Comparison of ENCODE assay signal across 8 mouse cellular contexts in genomic region chr9:102719085-102719484, GRCm38 (mm10). TPM values are rescaled to one million over a fixed set of nuclear protein-coding genes. Genes with fewer than 3 reads are reported as not detected.
DNase-seq lines count a peak whose midpoint lies in the region; ATAC-seq lines count a peak whose summit lies in the region.

No protein-coding gene starts in this region.

- H3K4me2 ChIP-seq in hindbrain, embryonic 11.5 days (replicated peaks; ENCODE audit: low read depth, low read length), result peak overlapping the region; percentile 84

- H3K36me3 ChIP-seq in erythroblast, embryonic 14.5 days (ENCODE audit: control insufficient read depth), result peaks cover 2% of the 10 kb centered on the region; the same call in 1 of the 2 replicates
- H3K36me3 ChIP-seq in hindbrain, embryonic 11.5 days (ENCODE audit: control insufficient read depth, insufficient read depth, low read length), result peaks cover 10% of the 10 kb centered on the region

- H3K27ac ChIP-seq in hindbrain, embryonic 11.5 days (ENCODE audit: low read depth, low read length), result peak overlapping the region; percentile 98

- H3K4me3 ChIP-seq in erythroblast, embryonic 14.5 days (replicated peaks), result peak overlapping the region; percentile 60
- peak overlapping the region; percentile 90 for H3K4me3 ChIP-seq in hindbrain, embryonic 11.5 days (ENCODE audit: low read depth, low read length)

- H3K4me1 ChIP-seq in erythroblast, embryonic 14.5 days (ENCODE audit: control insufficient read depth), result peaks cover 5% of the 10 kb centered on the region; the same call in 1 of the 2 replicates
- peaks cover 29% of the 10 kb centered on the region for H3K4me1 ChIP-seq in hindbrain, embryonic 11.5 days (replicated peaks; ENCODE audit: control insufficient read depth, insufficient read depth, low read length)

- no peak for ATAC-seq in erythroblast, adult 5-6 weeks (replicated peaks; ENCODE audit: low FRiP score, poor library complexity, severe bottlenecking)
- ATAC-seq in hindbrain, embryonic 11.5 days (ENCODE audit: low FRiP score), result no peak

- peaks cover 2% of the 10 kb centered on the region; the same call in 1 of the 2 replicates for H3K9me3 ChIP-seq in erythroblast, embryonic 14.5 days (ENCODE audit: control insufficient read depth, low read length)
- no peaks in the 10 kb centered on the region for H3K9me3 ChIP-seq in hindbrain, embryonic 11.5 days (ENCODE audit: control insufficient read depth, low read length)

- peaks cover 65% of the 10 kb centered on the region for H3K27me3 ChIP-seq in erythroblast, embryonic 14.5 days (ENCODE audit: control insufficient read depth)
- H3K27me3 ChIP-seq in hindbrain, embryonic 11.5 days (ENCODE audit: control insufficient read depth, insufficient read depth, low read length), result no peaks in the 10 kb centered on the region

- H3K9ac ChIP-seq in hindbrain, embryonic 11.5 days (ENCODE audit: low read depth, low read length), result peak overlapping the region; percentile 98

- WGBS in hindbrain, embryonic 11.5 days, result 4% methylated on average over 4 of the region's 4 CpGs

- peak; percentile 32 for DNase-seq in NIH3T3 (ENCODE audit: low read depth)
- DNase-seq in hindbrain, embryonic 11.5 days (ENCODE audit: low spot score), result no peak
- DNase-seq in lung, postnatal 36 days, result peak; percentile 15
- DNase-seq in MN1 (ENCODE audit: low spot score), result no peak
- DNase-seq in layer of hippocampus, adult 9-11 months, result no peak
- DNase-seq in thymus, postnatal 10 days (ENCODE audit: low spot score in 2 of 2), result no peak

RNA-seq across cellular contexts. Expression of gene Amotl2, which starts 2.6 kb away (rescaled TPM):
- 0.03 TPM in 2 replicates for polyA plus RNA-seq in erythroblast, embryonic 14.5 days (2012)
- total RNA-seq in erythroblast, adult 5-6 weeks (2015; ENCODE audit: low replicate concordance), result 0.19 and 0.63 TPM in 2 replicates
- total RNA-seq in erythroblast, adult 5-6 weeks (2017; ENCODE audit: low replicate concordance), result 2.5 and 3.7 TPM in 2 replicates
- polyA plus RNA-seq in hindbrain, embryonic 11.5 days (2014; fragmentation: Nextera tagmentation; extraction: Ambion mirVana), result 39.7 and 47.8 TPM in 2 replicates

Comparison
In these comparisons a context has a peak if more than half of its experiments do, and no peak if none do; other contexts are left out.
1. DNase-seq: peak in NIH3T3 (single experiment) and lung, postnatal 36 days (single experiment); none in hindbrain, embryonic 11.5 days (single experiment), MN1 (single experiment), layer of hippocampus, adult 9-11 months (single experiment) and thymus, postnatal 10 days (0 of 2).
2. RNA of gene Amotl2, which starts 2.6 kb away (polyA plus RNA-seq): 39.7 to 47.8 TPM in hindbrain, embryonic 11.5 days; 0.03 TPM in erythroblast, embryonic 14.5 days; every median in the first group is over 10 times any median in the second.